Mouse (Mus musculus) embryonic fibroblast, embryonic 13.5 days (primary cell): Measurements from ENCODE around the gene Cnksr1.

Source experiments
- CTCF ChIP-seq: IDR thresholded peaks from 2 replicates; pipeline ENCODE4 v1.5.1; 2011; ENCODE audit warnings: mild to moderate bottlenecking, control low read depth, low read length, moderate library complexity, borderline replicate concordance; ENCODE audit not compliant: insufficient read depth
- POLR2A ChIP-seq: IDR thresholded peaks from 2 replicates; pipeline ENCODE4 v1.6.1; 2011; ENCODE audit warnings: low read depth, mild to moderate bottlenecking, control low read depth, low read length, moderate library complexity

- TF ChIP-seq POLR2A (no peak), CTCF (no peak)
Observed at GRCm38 (mm10) chr4:134238279-134238651, at the start of gene Cnksr1.
